Mouse (Mus musculus) cerebellum, adult 9-10 months (tissue): ENCODE data around the gene Sars2.
A peak's percentile ranks its signal among the peaks of the same experiment; 100 is the strongest.
"Not testable (repeated sequence)": the region's sequence is repeated elsewhere in the genome, so short reads cannot be mapped to it uniquely, and the experiment has no call there.

ENCODE experiments used
- DNase-seq: peaks from one replicate; pipeline ENCODE4 v3.0.0; 2022

Gene Sars2

GRCm38 (mm10) chr7:28741709-28742438 is at the start of gene Sars2, which contains the start of gene Mrps12:
Gene Sars2, plus strand, starts transcription at chr7:28741992.
Gene Mrps12, minus strand, starts transcription at chr7:28741820.
- DNase-seq: peak; percentile 99

GRCm38 (mm10) chr7:28692545-28693320 is 49.1 kb upstream of the Sars2 start, which contains the start of gene Fbxo27:
Gene Fbxo27, plus strand, starts transcription at chr7:28692849.
- peak; percentile 80 for DNase-seq

GRCm38 (mm10) chr7:28693321-28693966 is 48.3 kb upstream of the Sars2 start:
- peak; percentile 99 for DNase-seq

GRCm38 (mm10) chr7:28694423-28694822 is 47.4 kb upstream of the Sars2 start:
- peak; percentile 42 for DNase-seq

GRCm38 (mm10) chr7:28694966-28695511 is 46.8 kb upstream of the Sars2 start:
- DNase-seq: no peak

GRCm38 (mm10) chr7:28697277-28697676 is 44.5 kb upstream of the Sars2 start:
- DNase-seq: no peak

GRCm38 (mm10) chr7:28700269-28700668 is 41.5 kb upstream of the Sars2 start:
- no peak for DNase-seq

- DNase-seq: not testable (repeated sequence)
Measured at GRCm38 (mm10) chr7:28701306-28701705, 40.5 kb upstream of the Sars2 start.

- no peak for DNase-seq
Measured at GRCm38 (mm10) chr7:28702601-28703143, 39.1 kb upstream of the Sars2 start.

- no peak for DNase-seq
Measured at GRCm38 (mm10) chr7:28709454-28709853, 32.3 kb upstream of the Sars2 start.

- no peak for DNase-seq
Measured at GRCm38 (mm10) chr7:28710962-28711361, 30.8 kb upstream of the Sars2 start.

- no peak for DNase-seq
Measured at GRCm38 (mm10) chr7:28714667-28715066, 27.1 kb upstream of the Sars2 start.

- DNase-seq: no peak
Measured at GRCm38 (mm10) chr7:28715598-28715997, 26.2 kb upstream of the Sars2 start.

GRCm38 (mm10) chr7:28716590-28717281 is 25.1 kb upstream of the Sars2 start, which contains the start of gene Fbxo17:
Gene Fbxo17, plus strand, starts transcription at chr7:28716804.
- no peak for DNase-seq

- DNase-seq: no peak
Measured at GRCm38 (mm10) chr7:28717726-28718125, 24.1 kb upstream of the Sars2 start.

GRCm38 (mm10) chr7:28719159-28719558 is 22.6 kb upstream of the Sars2 start:
- no peak for DNase-seq

GRCm38 (mm10) chr7:28719650-28720049 is 22.1 kb upstream of the Sars2 start:
- no peak for DNase-seq

GRCm38 (mm10) chr7:28720753-28721537 is 20.8 kb upstream of the Sars2 start:
- no peak for DNase-seq

GRCm38 (mm10) chr7:28722079-28722478 is 19.7 kb upstream of the Sars2 start:
- no peak for DNase-seq

- no peak for DNase-seq
Measured at GRCm38 (mm10) chr7:28724613-28725012, 17.2 kb upstream of the Sars2 start.

GRCm38 (mm10) chr7:28726600-28726999 is 15.2 kb upstream of the Sars2 start:
- DNase-seq: peak; percentile 82
